Mouse (Mus musculus): ENCODE measurements around the gene Rps18. TPM values are rescaled to one million over a fixed set of nuclear protein-coding genes. Genes with fewer than 3 reads are reported as not detected.

Rps18 gene
- total RNA-seq, 2 experiments from 2014 or later = 417 to 479 TPM

- DNase-seq = no peak
- intact Hi-C loops (cut with DNase I) = no loop called here
Observed at GRCm38 (mm10) chr17:33950131-33950625, 5.6 kb downstream of the Rps18 start.

- intact Hi-C loops (cut with DNase I) = no loop called here
- no peak for DNase-seq
Observed at GRCm38 (mm10) chr17:33948905-33949537, 6.8 kb downstream of the Rps18 start.

- intact Hi-C loops (cut with DNase I) = no loop called here
- no peak for DNase-seq
Observed at GRCm38 (mm10) chr17:33948090-33948904, 7.5 kb downstream of the Rps18 start.

GRCm38 (mm10) chr17:33947430-33948089, 8.2 kb downstream of the Rps18 start:
- intact Hi-C loops (cut with DNase I) = no loop called here
- DNase-seq = no peak

GRCm38 (mm10) chr17:33943454-33943853, 12.3 kb downstream of the Rps18 start:
- no peak for DNase-seq
- intact Hi-C loops (cut with DNase I) = no loop called here

GRCm38 (mm10) chr17:33941381-33941780, 14.4 kb downstream of the Rps18 start:
- DNase-seq = no peak
- intact Hi-C loops (cut with DNase I) = no loop called here

- intact Hi-C loops (cut with DNase I) = no loop called here
- DNase-seq = no peak
Observed at GRCm38 (mm10) chr17:33940981-33941380, 14.8 kb downstream of the Rps18 start.

GRCm38 (mm10) chr17:33940206-33940805, 15.5 kb downstream of the Rps18 start, which contains the start of the genes Pfdn6 and Wdr46:
Gene Pfdn6, minus strand, starts transcription at chr17:33940343.
Gene Wdr46, plus strand, starts transcription at chr17:33940660.
- DNase-seq = peak; percentile 86 to 92
- intact Hi-C loops (cut with DNase I) = no loop called here

- no peak for DNase-seq
- intact Hi-C loops (cut with DNase I) = no loop called here
Observed at GRCm38 (mm10) chr17:33938783-33939182, 17.0 kb downstream of the Rps18 start.

- intact Hi-C loops (cut with DNase I) = no loop called here
- no peak for DNase-seq
Observed at GRCm38 (mm10) chr17:33936993-33937392, 18.8 kb downstream of the Rps18 start.

GRCm38 (mm10) chr17:33935422-33936055, 20.3 kb downstream of the Rps18 start:
- intact Hi-C loops (cut with DNase I) = no loop called here
- DNase-seq = no peak

- DNase-seq = no peak
- intact Hi-C loops (cut with DNase I) = no loop called here
Observed at GRCm38 (mm10) chr17:33932970-33933369, 22.8 kb downstream of the Rps18 start.

GRCm38 (mm10) chr17:33932448-33932847, 23.4 kb downstream of the Rps18 start:
- intact Hi-C loops (cut with DNase I) = no loop called here
- no peak for DNase-seq

- intact Hi-C loops (cut with DNase I) = no loop called here
- DNase-seq = no peak
Observed at GRCm38 (mm10) chr17:33931947-33932346, 23.9 kb downstream of the Rps18 start.

GRCm38 (mm10) chr17:33931159-33931866, 24.5 kb downstream of the Rps18 start:
- no peak for DNase-seq

GRCm38 (mm10) chr17:33930280-33931158, 25.3 kb downstream of the Rps18 start:
- peak; percentile 51 to 55 for DNase-seq
- intact Hi-C loops (cut with DNase I) = no loop called here

More at GRCm38 (mm10) chr17:33931159-33931866, 24.5 kb downstream of the Rps18 start:
- intact Hi-C loops (cut with DNase I) = no loop called here

GRCm38 (mm10) chr17:33929371-33930279, 26.2 kb downstream of the Rps18 start, which contains the start of gene Rgl2:
Gene Rgl2, plus strand, starts transcription at chr17:33929543.
- intact Hi-C loops (cut with DNase I) = no loop called here
- peak; percentile 94 to 96 for DNase-seq

All from heart, postnatal 14 days (tissue).